Mouse (Mus musculus) hindbrain, embryonic 12.5 days (tissue): Measurements from ENCODE around the gene Tmod4. TPM values are rescaled to one million over a fixed set of nuclear protein-coding genes. Genes with fewer than 3 reads are reported as not detected.
"Not testable (repeated sequence)": the region's sequence is repeated elsewhere in the genome, so short reads cannot be mapped to it uniquely, and the experiment has no call there.

ENCODE experiments used
- ATAC-seq: fragments of 200-750 bp; cut with Nextera tagmentation; 2 replicates; pipeline ENCODE4 v1.8.0; 2017; ENCODE audit warnings: moderate TSS enrichment; ENCODE audit not compliant: low FRiP score
- H3K27ac ChIP-seq: fragments of 300-500 bp; sonication (generic); 2 replicates; pipeline ENCODE4 v1.5.1; 2016; ENCODE audit warnings: mild to moderate bottlenecking
- H3K27me3 ChIP-seq: fragments of 300-500 bp; sonication (generic); 2 replicates; pipeline ENCODE4 v1.6.1; 2016; ENCODE audit warnings: mild to moderate bottlenecking
- H3K36me3 ChIP-seq: fragments of 300-500 bp; sonication (generic); 2 replicates; pipeline ENCODE4 v1.6.1; 2016; ENCODE audit warnings: mild to moderate bottlenecking
- H3K4me1 ChIP-seq: fragments of 300-500 bp; sonication (generic); 2 replicates; pipeline ENCODE4 v1.6.1; 2016
- H3K4me2 ChIP-seq: fragments of 300-500 bp; sonication (generic); replicated peaks from 2 replicates; pipeline ENCODE4 v1.6.1; 2016; ENCODE audit warnings: mild to moderate bottlenecking
- H3K4me3 ChIP-seq: fragments of 300-500 bp; sonication (generic); 2 replicates; pipeline ENCODE4 v1.5.1; 2016; ENCODE audit warnings: mild to moderate bottlenecking
- H3K9ac ChIP-seq: fragments of 300-500 bp; sonication (generic); 2 replicates; pipeline ENCODE4 v1.6.1; 2016; ENCODE audit warnings: mild to moderate bottlenecking, moderate library complexity
- H3K9me3 ChIP-seq: fragments of 300-500 bp; sonication (generic); replicated peaks from 2 replicates; pipeline ENCODE4 v1.6.1; 2016; ENCODE audit warnings: mild to moderate bottlenecking
- WGBS: fragments of 180-500 bp; shearing (Covaris S2); methylation state at CpG from one replicate; pipeline ENCODE4 v1.1.7; 2016; 5-methylcytosine and 5-hydroxymethylcytosine counted together
- polyA plus RNA-seq: library from polyadenylated mRNA; unstranded; fragments of >200 nt; fragmentation: Nextera tagmentation; extraction: Ambion mirVana; gene quantifications from 2 replicates; pipeline ENCODE4 v1.2.1, GENCODE M21; 2016

Gene Tmod4
- polyA plus RNA-seq = 0.81 and 0.99 TPM in 2 replicates

- Histone ChIP-seq H3K9ac (no peak within 1 kb of the TSS), H3K4me2 (no peak within 1 kb of the TSS), H3K27me3 (no peaks in the 10 kb centered on the region), H3K36me3 (peaks cover 42% of the 10 kb centered on the region), H3K4me3 (no peak within 1 kb of the TSS), H3K4me1 (0 out of 2 replicates have a peak, but pooled peaks cover 4% of the 10 kb centered on the region), H3K27ac (no peak within 1 kb of the TSS), H3K9me3 (no peaks in the 10 kb centered on the region)
- 0 out of 2 replicates have a peak, but pooled peaks have one; percentile 39 for ATAC-seq
- WGBS = 56% methylated on average over 6 of the region's 6 CpGs
Measured at GRCm38 (mm10) chr3:95124246-95124645, at the start of gene Tmod4. Gene Tmod4 (plus strand): TSS chr3:95124476.

GRCm38 (mm10) chr3:95088071-95088470 lies 36.2 kb upstream of the Tmod4 start:
- Histone ChIP-seq H3K4me1 (no peaks in the 10 kb centered on the region), H3K27ac (no peak overlapping the region), H3K9me3 (no peaks in the 10 kb centered on the region), H3K9ac (no peak overlapping the region), H3K36me3 (peaks cover 4% of the 10 kb centered on the region; the same call in 1 of the 2 replicates), H3K4me3 (no peak overlapping the region), H3K4me2 (no peak overlapping the region), H3K27me3 (no peaks in the 10 kb centered on the region)
- ATAC-seq = no peak
- 100% methylated on average over 1 of the region's 1 CpGs for WGBS

GRCm38 (mm10) chr3:95100854-95101253 lies 23.4 kb upstream of the Tmod4 start:
- H3K9ac ChIP-seq = no peak overlapping the region
- H3K36me3 ChIP-seq = peaks cover 8% of the 10 kb centered on the region; the same call in 1 of the 2 replicates
- no peak for ATAC-seq
- 50% methylated on average over 2 of the region's 2 CpGs for WGBS
- H3K4me1 ChIP-seq = peaks cover 7% of the 10 kb centered on the region
- no peak overlapping the region for H3K4me3 ChIP-seq
- H3K4me2 ChIP-seq = no peak overlapping the region
- no peaks in the 10 kb centered on the region for H3K9me3 ChIP-seq
- no peaks in the 10 kb centered on the region for H3K27me3 ChIP-seq
- no peak overlapping the region for H3K27ac ChIP-seq

- no peaks in the 10 kb centered on the region for H3K9me3 ChIP-seq
- H3K27me3 ChIP-seq = no peaks in the 10 kb centered on the region
- ATAC-seq = no peak
- peaks cover 7% of the 10 kb centered on the region for H3K4me1 ChIP-seq
- H3K36me3 ChIP-seq = peaks cover 3% of the 10 kb centered on the region; the same call in 1 of the 2 replicates
- H3K4me2 ChIP-seq = peak overlapping the region; percentile 67
- peak overlapping the region; percentile 91 for H3K9ac ChIP-seq
- WGBS = 71% methylated on average over 4 of the region's 4 CpGs
- no peak overlapping the region for H3K27ac ChIP-seq
- H3K4me3 ChIP-seq = peak overlapping the region; percentile 80
Measured at GRCm38 (mm10) chr3:95105121-95105520, 19.2 kb upstream of the Tmod4 start.

- Histone ChIP-seq H3K4me2 (peak overlapping the region; percentile 67), H3K4me1 (peaks cover 7% of the 10 kb centered on the region), H3K9me3 (no peaks in the 10 kb centered on the region), H3K36me3 (peaks cover 3% of the 10 kb centered on the region; the same call in 1 of the 2 replicates), H3K4me3 (peak overlapping the region; percentile 80), H3K9ac (peak overlapping the region; percentile 91), H3K27me3 (no peaks in the 10 kb centered on the region), H3K27ac (peak overlapping the region; percentile 79)
- peak; percentile 3; the same call in 1 of the 2 replicates for ATAC-seq
- 3% methylated on average over 16 of the region's 16 CpGs for WGBS
Measured at GRCm38 (mm10) chr3:95105586-95106337, 18.5 kb upstream of the Tmod4 start.

GRCm38 (mm10) chr3:95106338-95107117 lies 17.7 kb upstream of the Tmod4 start, which contains the start of gene Pip5k1a:
Gene Pip5k1a (minus strand): TSS chr3:95106930.
- peak; percentile 93 for ATAC-seq
- no peaks in the 10 kb centered on the region for H3K9me3 ChIP-seq
- H3K27me3 ChIP-seq = no peaks in the 10 kb centered on the region
- peak within 1 kb of the TSS; percentile 67 for H3K4me2 ChIP-seq
- H3K4me1 ChIP-seq = peaks cover 7% of the 10 kb centered on the region
- H3K27ac ChIP-seq = peak within 1 kb of the TSS; percentile 79
- WGBS = under 1% methylated on average over 51 of the region's 51 CpGs
- H3K36me3 ChIP-seq = peaks cover 3% of the 10 kb centered on the region; the same call in 1 of the 2 replicates
- H3K9ac ChIP-seq = peak within 1 kb of the TSS; percentile 91
- peak within 1 kb of the TSS; percentile 80 for H3K4me3 ChIP-seq

- Histone ChIP-seq H3K4me1 (peaks cover 12% of the 10 kb centered on the region), H3K4me3 (peak overlapping the region; percentile 80), H3K27ac (peak overlapping the region; percentile 79; the same call in 1 of the 2 replicates), H3K4me2 (peak overlapping the region; percentile 56)
- H3K27me3 ChIP-seq, H3K9ac ChIP-seq, H3K9me3 ChIP-seq, ATAC-seq, H3K36me3 ChIP-seq: not testable (repeated sequence)
Measured at GRCm38 (mm10) chr3:95107308-95107707, 17.0 kb upstream of the Tmod4 start.

GRCm38 (mm10) chr3:95107898-95108297 lies 16.4 kb upstream of the Tmod4 start:
- Histone ChIP-seq H3K9ac (no peak overlapping the region), H3K27me3 (no peaks in the 10 kb centered on the region), H3K4me3 (no peak overlapping the region), H3K9me3 (no peaks in the 10 kb centered on the region), H3K4me2 (no peak overlapping the region), H3K4me1 (peaks cover 14% of the 10 kb centered on the region), H3K36me3 (peaks cover 3% of the 10 kb centered on the region; the same call in 1 of the 2 replicates), H3K27ac (no peak overlapping the region)
- 67% methylated on average over 2 of the region's 2 CpGs for WGBS
- ATAC-seq = no peak

GRCm38 (mm10) chr3:95110911-95111726 lies 13.2 kb upstream of the Tmod4 start, which contains the start of gene Vps72:
Gene Vps72 (plus strand): TSS chr3:95111022.
- ATAC-seq = peak; percentile 75
- 1% methylated on average over 53 of the region's 54 CpGs for WGBS
- Histone ChIP-seq H3K4me2 (peak within 1 kb of the TSS; percentile 46), H3K27ac (peak within 1 kb of the TSS; percentile 97), H3K4me1 (peaks cover 7% of the 10 kb centered on the region), H3K4me3 (peak within 1 kb of the TSS; percentile 57), H3K9me3 (no peaks in the 10 kb centered on the region), H3K36me3 (peaks cover 16% of the 10 kb centered on the region), H3K27me3 (no peaks in the 10 kb centered on the region), H3K9ac (peak within 1 kb of the TSS; percentile 88)

GRCm38 (mm10) chr3:95112760-95113159 lies 11.5 kb upstream of the Tmod4 start:
- Histone ChIP-seq H3K4me1 (peaks cover 7% of the 10 kb centered on the region), H3K27me3 (no peaks in the 10 kb centered on the region), H3K27ac (no peak overlapping the region), H3K4me2 (peak overlapping the region; percentile 46), H3K9ac (no peak overlapping the region), H3K9me3 (no peaks in the 10 kb centered on the region), H3K36me3 (peaks cover 19% of the 10 kb centered on the region), H3K4me3 (no peak overlapping the region)
- ATAC-seq = no peak
- WGBS = 92% methylated on average over 1 of the region's 1 CpGs

GRCm38 (mm10) chr3:95117751-95118150 lies 6.5 kb upstream of the Tmod4 start:
- H3K9me3 ChIP-seq = no peaks in the 10 kb centered on the region
- no peak overlapping the region for H3K4me2 ChIP-seq
- H3K27me3 ChIP-seq = no peaks in the 10 kb centered on the region
- no peak overlapping the region for H3K4me3 ChIP-seq
- WGBS = 90% methylated on average over 2 of the region's 2 CpGs
- peaks cover 63% of the 10 kb centered on the region for H3K36me3 ChIP-seq
- H3K4me1 ChIP-seq = no peaks in the 10 kb centered on the region; the same call in 1 of the 2 replicates
- ATAC-seq = no peak
- H3K9ac ChIP-seq = no peak overlapping the region
- H3K27ac ChIP-seq = no peak overlapping the region
